Mouse (Mus musculus) kidney, embryonic 15.5 days (tissue): ENCODE measurements around the gene Tdrd5. TPM values are rescaled to one million over a fixed set of nuclear protein-coding genes. Genes with fewer than 3 reads are reported as not detected.

Source experiments
- ATAC-seq: fragments of 200-750 bp; cut with Nextera tagmentation; replicated peaks from 2 replicates; pipeline ENCODE4 v1.8.0; 2017; ENCODE audit warnings: moderate TSS enrichment; ENCODE audit not compliant: low FRiP score
- H3K27ac ChIP-seq: fragments of 300-500 bp; sonication (generic); 2 replicates; pipeline ENCODE4 v1.5.1; 2015; ENCODE audit warnings: mild to moderate bottlenecking, inconsistent platforms
- H3K27me3 ChIP-seq: fragments of 300-500 bp; sonication (generic); 2 replicates; pipeline ENCODE4 v1.6.1; 2015; ENCODE audit warnings: inconsistent platforms
- H3K36me3 ChIP-seq: fragments of 300-500 bp; sonication (generic); 2 replicates; pipeline ENCODE4 v1.6.1; 2015; ENCODE audit warnings: inconsistent platforms
- H3K4me1 ChIP-seq: fragments of 300-500 bp; sonication (generic); 2 replicates; pipeline ENCODE4 v1.6.1; 2015; ENCODE audit warnings: inconsistent platforms
- H3K4me2 ChIP-seq: fragments of 300-500 bp; sonication (generic); 2 replicates; pipeline ENCODE4 v1.6.1; 2015; ENCODE audit warnings: moderate library complexity, mild to moderate bottlenecking, inconsistent platforms
- H3K4me3 ChIP-seq: fragments of 300-500 bp; sonication (generic); replicated peaks from 2 replicates; pipeline ENCODE4 v1.5.1; 2015; ENCODE audit warnings: mild to moderate bottlenecking, inconsistent platforms
- H3K9ac ChIP-seq: fragments of 300-500 bp; sonication (generic); 2 replicates; pipeline ENCODE4 v1.6.1; 2015; ENCODE audit warnings: mild to moderate bottlenecking, inconsistent platforms
- H3K9me3 ChIP-seq: fragments of 300-500 bp; sonication (generic); replicated peaks from 2 replicates; pipeline ENCODE4 v1.6.1; 2016; ENCODE audit warnings: inconsistent platforms
- WGBS: fragments of 180-500 bp; shearing (Covaris S2); methylation state at CpG from one replicate; pipeline ENCODE4 v1.1.7; 2015; ENCODE audit warnings: mixed read lengths; 5-methylcytosine and 5-hydroxymethylcytosine counted together
- polyA plus RNA-seq: library from polyadenylated mRNA; unstranded; fragments of >200 nt; fragmentation: Nextera tagmentation; extraction: Ambion mirVana; gene quantifications from 2 replicates; pipeline ENCODE4 v1.2.1, GENCODE M21; 2015

The Tdrd5 gene
- polyA plus RNA-seq, 1 experiment from 2014 or later = 2.9 TPM

- WGBS = 68% methylated on average over 8 of the region's 8 CpGs
These were observed 85.5 kb downstream of the Tdrd5 start for GRCm38 (mm10) chr1:156217941-156218340.

GRCm38 (mm10) chr1:156217393-156217792 lies 86.1 kb downstream of the Tdrd5 start:
- ATAC-seq = peak; percentile 71; the same call in 1 of the 2 replicates
- H3K27me3 ChIP-seq = peaks cover 9% of the 10 kb centered on the region; the same call in 1 of the 2 replicates
- peaks cover 19% of the 10 kb centered on the region for H3K4me1 ChIP-seq
- H3K27ac ChIP-seq = no peak overlapping the region
- no peaks in the 10 kb centered on the region for H3K36me3 ChIP-seq
- H3K9ac ChIP-seq = no peak overlapping the region
- no peak overlapping the region for H3K4me3 ChIP-seq
- WGBS = 26% methylated on average over 3 of the region's 3 CpGs
- H3K9me3 ChIP-seq = no peaks in the 10 kb centered on the region
- no peak overlapping the region for H3K4me2 ChIP-seq

More at GRCm38 (mm10) chr1:156217941-156218340, 85.5 kb downstream of the Tdrd5 start:
- Histone ChIP-seq H3K36me3 (no peaks in the 10 kb centered on the region), H3K4me1 (peaks cover 25% of the 10 kb centered on the region), H3K9ac (no peak overlapping the region), H3K9me3 (no peaks in the 10 kb centered on the region), H3K4me3 (no peak overlapping the region), H3K4me2 (no peak overlapping the region), H3K27me3 (peaks cover 4% of the 10 kb centered on the region; the same call in 1 of the 2 replicates), H3K27ac (no peak overlapping the region)
- ATAC-seq = no peak

- Histone ChIP-seq H3K27ac (no peak overlapping the region), H3K9me3 (no peaks in the 10 kb centered on the region), H3K9ac (no peak overlapping the region), H3K4me1 (peaks cover 10% of the 10 kb centered on the region), H3K4me2 (no peak overlapping the region), H3K36me3 (no peaks in the 10 kb centered on the region), H3K4me3 (no peak overlapping the region), H3K27me3 (peaks cover 15% of the 10 kb centered on the region; the same call in 1 of the 2 replicates)
- ATAC-seq = peak; percentile 44; the same call in 1 of the 2 replicates
- 72% methylated on average over 4 of the region's 4 CpGs for WGBS
These were observed 87.2 kb downstream of the Tdrd5 start for GRCm38 (mm10) chr1:156216249-156216648.

GRCm38 (mm10) chr1:156214651-156215050 lies 88.8 kb downstream of the Tdrd5 start:
- Histone ChIP-seq H3K9me3 (no peaks in the 10 kb centered on the region), H3K27me3 (peaks cover 15% of the 10 kb centered on the region; the same call in 1 of the 2 replicates), H3K4me1 (peaks cover 10% of the 10 kb centered on the region), H3K4me3 (no peak overlapping the region), H3K27ac (no peak overlapping the region), H3K4me2 (no peak overlapping the region), H3K36me3 (no peaks in the 10 kb centered on the region), H3K9ac (no peak overlapping the region)
- no peak for ATAC-seq
- WGBS = 45% methylated on average over 8 of the region's 8 CpGs

GRCm38 (mm10) chr1:156212923-156213322 lies 90.5 kb downstream of the Tdrd5 start:
- Histone ChIP-seq H3K4me2 (no peak overlapping the region), H3K4me1 (peaks cover 6% of the 10 kb centered on the region), H3K4me3 (no peak overlapping the region), H3K9me3 (no peaks in the 10 kb centered on the region), H3K27me3 (peaks cover 16% of the 10 kb centered on the region), H3K27ac (no peak overlapping the region), H3K36me3 (no peaks in the 10 kb centered on the region), H3K9ac (no peak overlapping the region)
- ATAC-seq = peak; percentile 68
- WGBS = 91% methylated on average over 5 of the region's 5 CpGs

GRCm38 (mm10) chr1:156211809-156212317 lies 91.6 kb downstream of the Tdrd5 start:
- Histone ChIP-seq H3K36me3 (no peaks in the 10 kb centered on the region), H3K4me3 (no peak overlapping the region), H3K4me1 (no peaks in the 10 kb centered on the region), H3K4me2 (no peak overlapping the region), H3K27me3 (peaks cover 26% of the 10 kb centered on the region), H3K9ac (no peak overlapping the region), H3K9me3 (no peaks in the 10 kb centered on the region), H3K27ac (no peak overlapping the region)
- WGBS = 63% methylated on average over 6 of the region's 6 CpGs
- no peak for ATAC-seq

Other genes starting within 250 kb of the Tdrd5 start
- gene Fam163a, start 98.6 kb downstream of the Tdrd5 start, polyA plus RNA-seq = 0.91 and 1.5 TPM in 2 replicates
- 31.1 and 33.6 TPM in 2 replicates for gene Nphs2, start 7.1 kb upstream of the Tdrd5 start, polyA plus RNA-seq
- 847 and 878 TPM in 2 replicates for gene Gm2000, start 62.4 kb upstream of the Tdrd5 start, polyA plus RNA-seq
- 0.22 and 0.67 TPM in 2 replicates for gene Axdnd1, start 117.5 kb upstream of the Tdrd5 start, polyA plus RNA-seq
- gene Soat1, start 170.7 kb upstream of the Tdrd5 start, polyA plus RNA-seq = 40.2 and 52.1 TPM in 2 replicates
- gene Gm10031, start 220.3 kb upstream of the Tdrd5 start, polyA plus RNA-seq = 0.42 and 0.72 TPM in 2 replicates